Mouse (Mus musculus) heart, postnatal 4 days (tissue): ENCODE data around the gene Zfp472. TPM values are rescaled to one million over a fixed set of nuclear protein-coding genes. Genes with fewer than 3 reads are reported as not detected.
"Not testable (repeated sequence)": the region's sequence is repeated elsewhere in the genome, so short reads cannot be mapped to it uniquely, and the experiment has no call there.

Source experiments
- DNase-seq: peaks from one replicate; pipeline ENCODE4 v3.0.0; 2021
- total RNA-seq, 2 experiments: library from RNA; stranded (reverse); gene quantifications; 2 replicates each; pipeline ENCODE4 v1.2.3; 2021

The Zfp472 gene
- total RNA-seq, 2 experiments from 2014 or later = 4.9 to 5.0 TPM

DNA sequence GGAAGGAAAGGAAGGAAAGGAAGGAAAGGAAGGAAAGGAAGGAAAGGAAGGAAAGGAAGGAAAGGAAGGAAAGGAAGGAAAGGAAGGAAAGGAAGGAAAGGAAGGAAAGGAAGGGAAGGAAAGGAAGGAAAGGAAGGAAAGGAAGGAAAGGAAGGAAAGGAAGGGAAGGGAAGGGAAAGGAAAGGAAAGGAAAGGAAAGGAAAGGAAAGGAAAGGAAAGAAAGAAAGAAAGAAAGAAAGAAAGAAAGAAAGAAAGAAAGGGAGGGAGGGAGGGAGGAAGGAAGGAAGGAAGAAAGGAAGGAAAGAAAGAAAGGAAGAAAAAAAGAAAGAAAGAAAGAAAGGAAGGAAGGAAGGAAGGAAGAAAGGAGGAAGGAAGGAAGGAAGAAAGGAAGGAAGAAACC lies 54.8 kb downstream of the Zfp472 start:
- DNase-seq = not testable (repeated sequence)

Other genes starting within 250 kb of the Zfp472 start
- gene Zfp871, start 177.5 kb upstream of the Zfp472 start, total RNA-seq = 10 to 100 TPM; 41.4 to 46.3 TPM
- under 1 TPM; 0.27 to 0.43 TPM for gene Zfp811, start 155.9 kb upstream of the Zfp472 start, total RNA-seq
- 10 to 100 TPM; 13.5 to 13.7 TPM for gene Zfp799, start 135.6 kb upstream of the Zfp472 start, total RNA-seq
- gene Zfp870, start 74.2 kb upstream of the Zfp472 start, total RNA-seq = 1 to 10 TPM; 6.7 to 7.6 TPM
- not detected for gene Cyp4f14, start 48.5 kb upstream of the Zfp472 start, total RNA-seq
- gene Cyp4f13, start 18.4 kb upstream of the Zfp472 start, total RNA-seq = 10 to 100 TPM; 10.9 to 12.4 TPM
- 1 to 10 TPM; 7.2 to 7.8 TPM for gene Zfp952, start 27.3 kb downstream of the Zfp472 start, total RNA-seq
- 1 to 10 TPM; 5.1 to 5.8 TPM for gene Zfp763, start 67.6 kb downstream of the Zfp472 start, total RNA-seq
- gene 4921501E09Rik, start 102.2 kb downstream of the Zfp472 start, total RNA-seq = not detected
- gene Zfp563, start 123.5 kb downstream of the Zfp472 start, total RNA-seq = 1 to 10 TPM; 5.7 to 8.6 TPM
- under 1 TPM in 1 of 2 experiments, not detected in 1; 0.10 TPM for gene Morc2b, start 173.9 kb downstream of the Zfp472 start, total RNA-seq
- gene Olfr55, start 202.6 kb downstream of the Zfp472 start, total RNA-seq = not detected
- not detected for gene Olfr239, start 225.5 kb downstream of the Zfp472 start, total RNA-seq